Mouse (Mus musculus) ES-CJ7 (cell line): ENCODE results near the gene Mapk9.
A peak's percentile ranks its signal among the peaks of the same experiment; 100 is the strongest.
"Not testable (repeated sequence)": the region's sequence is repeated elsewhere in the genome, so short reads cannot be mapped to it uniquely, and the experiment has no call there.

Source experiments
- DNase-seq: peaks from one replicate; pipeline ENCODE4 v3.0.0; 2011; ENCODE audit warnings: low read depth, low spot score

The Mapk9 gene

DNA sequence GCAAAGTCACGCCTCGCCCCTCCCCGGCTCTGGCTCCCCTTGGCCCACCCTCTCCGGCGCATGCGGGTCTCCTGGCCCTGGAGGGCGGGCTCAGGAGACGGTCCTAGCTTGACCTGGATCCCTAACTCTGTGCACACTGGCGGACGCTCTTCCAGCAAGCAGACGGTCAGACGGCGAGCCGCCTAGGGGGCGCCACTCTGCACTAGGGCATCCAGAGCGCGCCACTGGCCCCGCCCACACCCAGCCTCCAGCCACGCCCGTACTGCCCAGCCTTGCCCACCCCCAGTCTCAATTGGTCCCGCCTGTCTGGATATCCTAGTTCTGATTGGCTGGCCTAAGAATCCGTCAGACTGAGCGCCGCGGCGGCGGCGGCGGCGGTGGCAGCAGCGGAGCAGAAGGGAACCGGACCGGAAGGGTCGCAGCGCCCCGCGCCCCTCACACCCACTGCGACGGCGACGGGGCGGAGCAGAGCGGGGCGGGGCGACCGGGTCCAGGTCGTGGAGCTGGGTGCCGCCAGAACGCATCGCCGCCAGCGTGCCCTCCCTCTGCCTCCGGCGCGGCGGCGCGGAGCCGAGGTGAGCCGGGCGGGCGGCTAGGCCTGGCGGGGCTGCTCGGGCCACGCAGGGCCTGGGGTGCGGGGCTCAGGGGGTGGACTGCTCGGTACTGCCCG, at the start of gene Mapk9:
Gene Mapk9 (plus strand): TSS at position 351 of the 670 bp plus-strand sequence.
- peak; percentile 99 for DNase-seq

DNA sequence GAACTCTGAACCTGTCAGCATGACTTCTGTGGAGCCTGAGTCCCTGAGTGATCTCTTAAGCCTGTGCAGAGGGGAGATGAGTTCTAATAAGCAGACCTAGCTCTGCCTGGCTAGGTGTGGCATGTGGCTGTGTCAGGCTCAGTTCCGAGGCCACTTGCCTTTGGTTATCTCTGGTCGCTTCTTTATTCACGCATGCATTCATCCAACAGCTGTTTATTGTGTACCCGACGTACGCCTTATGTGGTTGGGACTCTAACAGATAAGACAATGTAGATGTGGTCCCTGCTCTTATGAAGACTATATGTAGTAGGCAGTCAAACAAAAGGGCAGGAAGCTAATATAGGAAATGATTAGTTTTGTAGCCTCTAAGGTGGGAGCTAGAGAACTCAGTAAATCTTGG, 47.6 kb upstream of the Mapk9 start:
- no peak for DNase-seq

- DNase-seq, result no peak
Observed at GRCm38 (mm10) chr11:49801516-49801915, 45.0 kb upstream of the Mapk9 start.

- DNase-seq, result peak; percentile 47
Observed at GRCm38 (mm10) chr11:49803801-49804200, 42.8 kb upstream of the Mapk9 start.

GRCm38 (mm10) chr11:49806218-49806617, 40.3 kb upstream of the Mapk9 start:
- peak; percentile 89 for DNase-seq

GRCm38 (mm10) chr11:49808946-49809345, 37.6 kb upstream of the Mapk9 start:
- peak; percentile 79 for DNase-seq

DNA sequence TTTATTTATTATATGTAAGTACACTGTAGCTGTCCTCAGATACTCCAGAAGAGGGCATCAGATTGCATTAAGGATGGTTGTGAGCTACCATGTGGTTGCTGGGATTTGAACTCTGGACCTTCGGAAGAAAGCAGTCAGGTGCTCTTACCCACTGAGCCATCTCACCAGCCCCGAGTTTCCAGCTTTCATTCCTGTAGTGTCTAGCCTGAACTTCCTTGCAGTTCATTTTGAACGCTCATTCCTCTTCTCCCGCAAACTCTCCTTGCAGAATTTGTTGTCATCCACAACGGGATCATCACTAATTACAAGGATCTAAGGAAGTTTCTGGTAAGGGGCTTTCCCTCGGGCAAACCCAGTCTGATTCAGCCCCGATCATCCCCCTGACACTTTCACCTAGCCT, 35.9 kb upstream of the Mapk9 start:
- DNase-seq, result not testable (repeated sequence)

GRCm38 (mm10) chr11:49811099-49811541, 35.4 kb upstream of the Mapk9 start:
- DNase-seq, result no peak

DNA sequence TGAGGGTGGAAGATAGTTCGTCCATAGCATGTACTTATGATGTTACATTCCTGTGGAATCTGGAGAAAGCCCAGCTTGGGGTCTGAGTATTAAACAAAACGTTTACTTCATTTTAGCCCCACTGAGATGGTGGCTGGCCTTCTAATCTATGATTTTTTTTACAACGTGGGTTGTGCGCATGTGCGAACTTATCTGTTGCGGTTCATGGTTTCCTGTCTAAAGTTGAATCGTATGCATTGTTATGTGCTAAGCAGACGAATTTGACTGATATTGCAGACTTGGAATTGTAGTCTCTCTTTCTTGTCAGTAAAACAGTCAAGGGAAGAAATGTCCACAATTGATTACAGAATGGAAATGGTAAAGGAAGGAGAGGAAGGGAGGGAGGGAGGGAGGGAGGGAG, 34.7 kb upstream of the Mapk9 start:
- DNase-seq, result no peak

DNA sequence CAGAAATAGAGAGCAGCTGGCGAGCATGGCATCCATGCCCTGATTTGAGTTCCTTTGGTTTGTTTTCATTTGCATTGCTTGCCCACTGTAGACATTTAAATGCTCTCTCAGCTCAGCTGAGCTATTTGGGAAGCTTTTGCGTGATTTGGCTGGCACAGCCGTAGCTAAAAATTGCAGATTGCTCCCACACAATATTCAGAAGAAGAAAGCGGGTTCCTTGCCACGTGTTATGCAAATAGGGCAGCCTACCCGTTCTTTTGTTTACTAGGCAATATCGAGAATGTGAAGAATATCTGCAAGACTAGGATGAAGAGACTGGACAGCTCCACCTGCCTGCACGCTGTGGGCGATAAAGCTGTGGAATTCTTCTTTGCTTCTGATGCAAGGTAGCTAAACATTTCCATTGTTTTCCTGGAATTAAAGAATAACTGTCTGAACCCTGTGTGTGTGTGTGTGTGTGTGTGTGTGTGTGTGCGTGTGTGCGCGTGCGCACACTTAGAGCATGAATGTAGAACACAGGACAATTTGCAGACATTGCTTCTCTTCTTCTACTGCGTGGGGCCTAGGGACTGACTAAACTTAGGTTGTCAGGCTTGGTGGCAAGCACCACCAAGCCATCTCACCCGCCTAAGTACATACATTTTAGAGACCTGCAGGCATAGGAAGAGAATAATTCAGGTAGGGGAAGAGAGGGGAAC, 27.5 kb upstream of the Mapk9 start:
- no peak for DNase-seq

DNA sequence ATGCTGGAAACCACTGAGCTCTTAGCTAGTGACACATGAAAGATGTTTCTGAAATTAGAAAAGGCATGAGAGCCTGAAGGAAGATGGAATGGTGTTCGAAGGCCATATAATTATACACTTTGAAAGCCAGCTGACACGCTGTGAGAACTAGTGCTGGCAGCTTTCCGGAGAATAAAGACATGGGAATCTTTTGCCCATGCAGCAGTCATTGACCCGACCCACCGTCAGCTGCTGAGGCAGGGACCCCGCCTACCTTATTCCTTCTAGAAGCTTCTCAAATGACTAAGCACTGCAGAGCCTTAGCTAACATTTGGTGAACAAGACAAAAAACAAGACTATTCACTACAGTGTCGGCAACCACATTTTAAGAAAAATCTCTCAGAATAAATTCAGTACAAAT, 26.9 kb upstream of the Mapk9 start:
- no peak for DNase-seq

GRCm38 (mm10) chr11:49820928-49821327, 25.6 kb upstream of the Mapk9 start:
- DNase-seq, result peak; percentile 44

DNA sequence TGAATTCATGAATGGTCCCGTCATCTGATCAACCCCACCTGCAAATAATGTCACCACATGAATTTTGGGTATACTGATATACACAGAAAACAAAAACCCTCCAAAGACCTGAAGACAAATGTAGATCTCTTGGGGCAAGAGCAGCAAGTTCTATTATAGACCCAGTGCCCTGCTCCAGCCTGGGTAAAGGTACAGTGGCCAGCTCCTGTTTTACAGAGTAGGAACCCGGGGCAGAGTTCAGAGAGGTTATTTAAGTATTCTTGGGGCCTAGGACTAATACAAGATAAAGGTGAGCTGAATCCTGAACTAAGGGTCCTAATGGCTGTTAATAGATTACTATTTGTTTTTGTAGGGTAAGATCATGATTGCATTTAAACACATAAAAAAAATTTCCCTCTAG, 25.0 kb upstream of the Mapk9 start:
- DNase-seq, result no peak

GRCm38 (mm10) chr11:49822337-49822736, 24.2 kb upstream of the Mapk9 start:
- no peak for DNase-seq

DNA sequence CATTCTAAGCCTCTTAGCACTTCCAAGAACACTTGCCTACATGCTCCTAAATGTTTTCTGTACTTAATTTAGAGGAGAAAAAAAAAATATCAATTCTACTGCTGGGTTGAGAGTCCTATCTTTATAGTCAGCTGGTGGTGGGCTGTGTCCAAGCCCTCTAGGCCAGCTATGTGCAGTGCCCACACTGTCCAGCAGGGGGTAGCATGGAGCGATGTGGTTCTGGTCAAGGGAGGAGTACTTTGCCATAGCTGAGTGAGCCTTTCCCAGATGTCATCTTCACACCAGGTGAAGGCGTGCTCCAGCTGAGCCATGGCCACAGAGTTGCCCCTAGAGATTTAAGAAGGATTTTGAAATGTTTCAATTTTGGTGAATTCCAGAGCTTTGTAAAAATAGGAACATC, 21.7 kb upstream of the Mapk9 start:
- peak; percentile 68 for DNase-seq

DNA sequence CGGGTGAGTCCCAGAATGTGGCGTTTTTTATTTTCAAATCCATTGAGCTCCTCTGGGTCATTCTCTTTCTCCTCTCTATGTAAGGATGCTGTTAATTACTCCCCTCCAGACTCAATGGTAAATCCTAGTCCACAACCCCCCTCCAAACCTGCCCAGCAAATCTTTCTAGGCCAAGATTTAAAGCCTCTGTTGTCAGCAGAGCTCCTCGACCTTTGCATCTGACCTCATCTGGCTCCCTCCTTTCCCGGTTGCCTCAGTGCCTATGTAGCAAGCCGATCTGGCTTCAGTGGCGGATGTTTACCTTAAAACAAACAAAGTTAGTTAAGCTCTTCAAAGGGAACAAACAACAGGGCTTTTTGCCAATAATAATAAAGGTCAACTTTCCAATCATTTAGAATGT, 19.3 kb upstream of the Mapk9 start:
- no peak for DNase-seq

DNA sequence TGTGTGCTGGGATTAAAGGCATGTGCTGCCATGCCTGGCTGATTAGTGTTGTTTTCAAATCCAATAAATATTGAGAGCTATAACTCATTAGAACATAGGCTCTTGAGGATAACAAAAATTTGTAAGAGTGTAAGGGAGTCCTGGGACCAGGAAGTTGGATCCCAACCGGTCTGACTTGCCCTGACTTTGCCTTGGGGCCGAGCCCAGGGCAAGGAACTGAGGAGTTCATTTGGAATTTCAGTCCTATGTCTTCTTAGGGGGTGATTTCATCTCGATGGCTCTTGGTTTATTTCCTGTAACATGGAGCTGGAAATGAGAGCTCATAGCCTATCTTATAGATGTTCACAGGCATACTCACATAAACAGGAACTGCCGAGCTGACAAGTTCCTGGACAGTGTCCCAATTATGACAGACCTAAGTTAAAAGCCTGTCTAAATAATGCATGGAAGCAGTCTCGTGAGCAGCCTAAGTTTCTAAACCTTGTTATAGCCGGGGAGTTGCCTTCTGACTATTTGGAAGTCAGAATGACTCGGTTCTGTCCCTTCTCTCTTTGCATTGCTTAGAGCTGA, 17.3 kb upstream of the Mapk9 start:
- no peak for DNase-seq

- DNase-seq, result no peak
Observed at GRCm38 (mm10) chr11:49831980-49832379, 14.6 kb upstream of the Mapk9 start.

DNA sequence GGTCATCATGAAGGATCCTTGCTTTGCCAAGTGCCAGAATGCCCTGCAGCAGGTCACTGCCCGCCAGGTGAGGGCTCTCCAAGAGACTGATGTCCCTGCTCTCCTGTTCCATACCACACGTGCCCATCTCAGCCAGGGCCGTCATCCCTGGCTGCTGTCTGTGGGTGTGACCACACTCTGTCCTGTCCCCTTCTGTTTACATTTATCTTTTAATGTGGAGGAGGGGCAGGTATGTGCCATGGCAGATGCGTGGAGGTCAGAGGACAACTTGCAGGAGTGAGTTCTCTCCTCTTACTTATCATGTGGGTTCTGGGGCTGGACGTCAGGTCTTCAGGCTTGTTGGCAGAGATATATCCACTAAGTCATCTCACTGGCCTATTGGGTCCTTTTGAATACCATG, 13.6 kb upstream of the Mapk9 start:
- no peak for DNase-seq

DNA sequence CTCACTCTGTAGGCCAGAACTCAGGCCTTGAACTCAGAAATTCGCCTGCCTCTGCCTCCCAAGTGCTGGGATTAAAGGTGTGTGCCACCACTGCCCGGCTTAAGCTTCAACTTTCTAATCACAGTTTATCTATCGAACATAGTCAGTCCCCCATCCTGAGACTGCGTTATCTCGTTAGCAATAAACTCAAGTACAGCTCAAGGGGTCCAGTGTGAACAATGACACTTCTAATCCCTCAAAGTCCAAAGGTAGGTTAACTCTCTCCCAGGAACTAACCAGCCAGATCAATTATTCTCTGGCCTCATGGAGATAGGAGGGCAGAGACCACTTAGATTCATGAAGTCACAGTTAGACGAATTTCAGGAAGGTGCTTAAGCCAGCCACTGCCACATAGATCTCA, 12.3 kb upstream of the Mapk9 start:
- no peak for DNase-seq

DNA sequence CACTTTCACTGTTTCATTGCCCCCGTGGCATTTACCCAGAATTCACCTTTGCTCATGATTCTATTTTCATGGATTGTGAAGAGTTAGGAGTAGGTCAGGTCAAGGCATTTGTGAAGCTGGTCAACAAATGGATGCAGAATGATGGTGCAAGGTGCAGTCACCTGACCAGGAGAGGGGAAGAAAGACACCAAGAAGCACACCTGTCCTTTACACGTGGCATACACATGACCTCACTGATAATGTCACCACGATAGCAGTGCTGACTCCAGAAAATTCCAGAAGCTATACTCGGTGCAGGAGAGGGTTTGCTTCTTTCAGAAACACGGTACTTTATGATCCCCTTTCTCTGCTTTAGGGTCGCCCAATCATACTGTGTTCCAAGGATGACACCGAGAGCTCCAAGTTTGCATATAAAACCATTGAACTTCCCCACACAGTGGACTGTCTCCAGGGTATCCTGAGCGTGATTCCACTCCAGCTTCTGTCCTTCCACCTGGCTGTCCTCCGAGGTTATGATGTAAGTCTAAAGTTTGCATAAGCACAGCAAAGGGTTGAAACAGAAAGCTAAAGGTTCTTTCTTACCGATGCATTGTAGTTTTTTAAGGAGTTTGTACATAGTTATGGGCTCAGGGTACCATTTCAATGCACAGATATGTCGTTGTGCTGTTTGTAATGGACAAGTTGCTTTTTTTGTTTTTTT, 11.1 kb upstream of the Mapk9 start:
- no peak for DNase-seq

GRCm38 (mm10) chr11:49837717-49838407, 8.7 kb upstream of the Mapk9 start:
- no peak for DNase-seq
